Mouse (Mus musculus) adrenal gland, adult (tissue): ENCODE measurements at regions not wholly inside any gene's neighbourhood (a gene's known extent, or its start where the extent isn't known, plus 50 kb on each side); places are given as distances from the start of the nearest gene placed in this dataset.
"Not testable (repeated sequence)": the region's sequence is repeated elsewhere in the genome, so short reads cannot be mapped to it uniquely, and the experiment has no call there.

Source experiments
- DNase-seq, 2 experiments: peaks; one replicate each; pipeline ENCODE4 v3.0.0; 2022 to 2023; ENCODE audit warnings: low spot score in 1 of 2; ENCODE audit not compliant: inconsistent age in 2 of 2

DNA sequence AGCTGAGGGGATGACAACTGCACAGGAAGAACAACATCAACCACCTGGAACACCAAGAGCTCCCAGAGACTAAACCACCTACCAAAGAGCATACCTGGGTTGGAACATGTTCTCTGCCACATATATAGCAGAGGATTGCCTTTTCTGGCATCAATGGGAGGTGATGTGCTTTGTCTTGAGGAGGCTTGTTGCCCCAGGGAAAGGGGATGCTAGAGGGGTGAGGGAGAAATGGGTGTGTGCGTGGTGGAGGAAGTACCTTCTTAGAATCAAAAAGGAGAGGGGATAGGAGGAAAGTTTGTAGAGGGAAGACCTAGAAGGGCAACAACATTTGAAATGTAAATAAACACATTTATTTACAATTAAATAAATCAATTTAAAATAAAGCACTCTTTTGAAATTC lies 358.5 kb upstream of the Pfkp start:
- no peak for DNase-seq

DNA sequence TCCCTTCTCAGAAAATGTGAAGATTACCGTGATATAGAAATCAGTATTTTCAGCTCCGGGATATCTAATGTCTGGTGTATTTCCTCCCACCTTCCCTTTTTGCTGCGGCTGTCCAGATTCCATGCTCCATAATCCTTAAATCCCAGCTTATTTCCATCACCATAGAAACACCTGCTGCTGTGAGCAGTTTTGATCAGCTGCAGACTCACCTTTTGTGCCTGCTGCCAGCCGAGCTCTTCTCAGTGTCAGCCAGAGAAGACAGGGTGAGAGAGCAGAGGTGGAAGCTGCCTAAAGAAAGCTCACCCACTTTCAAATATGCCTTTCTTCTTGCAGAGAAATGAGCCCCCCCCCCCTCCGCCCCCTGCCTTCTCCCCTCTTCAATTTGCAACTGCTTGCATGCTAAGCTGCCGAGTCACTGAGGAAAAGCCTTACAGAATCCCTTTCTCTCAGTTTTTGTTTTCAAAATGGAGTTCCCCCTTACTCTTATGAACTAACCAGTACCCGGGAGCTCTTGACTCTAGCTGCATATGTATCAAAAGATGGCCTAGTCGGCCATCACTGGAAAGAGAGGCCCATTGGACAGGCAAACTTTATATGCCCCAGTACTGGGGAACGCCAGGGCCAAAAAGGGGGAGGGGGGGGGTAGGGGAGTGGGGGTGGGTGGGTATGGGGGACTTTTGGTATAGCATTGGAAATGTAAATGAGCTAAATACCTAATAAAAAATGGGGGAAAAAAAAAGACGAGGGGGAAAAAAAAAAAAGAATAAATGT lies 350.1 kb upstream of the Pfkp start:
- not testable (repeated sequence) for DNase-seq

DNA sequence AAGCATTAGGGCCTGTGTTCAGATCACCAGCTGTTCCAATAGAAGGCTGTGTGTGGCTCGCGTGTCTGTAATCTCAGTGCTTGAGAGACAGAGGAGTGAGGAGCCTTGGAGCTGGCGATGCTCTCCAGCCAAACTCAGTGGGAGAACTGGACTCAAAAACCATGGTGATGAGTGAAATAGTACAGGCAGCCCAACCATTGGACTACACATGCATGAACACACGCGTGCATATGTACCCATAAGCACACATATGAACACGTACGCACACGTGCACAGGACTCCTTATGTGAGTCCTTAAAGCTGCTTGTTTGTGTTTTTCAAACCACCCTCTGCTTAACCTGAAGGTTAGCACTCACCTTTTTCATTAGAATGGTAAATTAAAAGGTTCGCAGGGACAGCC lies 349.5 kb upstream of the Pfkp start:
- no peak for DNase-seq

DNA sequence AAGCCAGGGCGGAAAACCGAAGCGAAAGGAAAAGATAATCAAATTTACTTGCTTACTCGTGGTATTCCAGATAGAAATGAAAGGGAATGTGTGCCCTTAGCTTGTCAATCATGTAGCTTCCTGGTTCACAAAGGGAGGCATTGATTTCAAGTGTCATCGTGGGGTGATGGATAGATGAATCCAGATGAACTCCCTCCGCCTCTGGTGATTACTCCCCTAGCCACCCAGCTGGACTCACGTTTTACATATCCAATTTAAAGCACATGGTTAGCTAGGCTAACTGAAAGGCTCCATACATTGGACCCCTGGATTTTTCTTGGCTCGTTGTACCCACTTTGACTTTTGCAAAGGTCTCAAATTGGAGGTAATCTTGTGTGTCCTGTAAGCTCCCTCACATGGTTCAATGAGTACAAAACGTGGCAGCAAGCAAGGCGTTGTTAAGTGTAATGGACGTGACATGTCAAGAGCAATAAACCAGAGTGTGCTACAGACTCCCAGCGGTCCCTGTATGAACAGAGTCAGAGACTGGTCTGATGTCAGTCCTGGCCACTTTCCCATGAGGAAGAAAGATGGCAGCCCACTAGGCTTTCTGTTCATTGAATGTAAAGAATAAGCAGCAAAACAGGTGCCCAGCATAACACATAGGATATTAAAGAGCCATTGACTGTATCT lies 343.9 kb upstream of the Pfkp start:
- DNase-seq = no peak

DNA sequence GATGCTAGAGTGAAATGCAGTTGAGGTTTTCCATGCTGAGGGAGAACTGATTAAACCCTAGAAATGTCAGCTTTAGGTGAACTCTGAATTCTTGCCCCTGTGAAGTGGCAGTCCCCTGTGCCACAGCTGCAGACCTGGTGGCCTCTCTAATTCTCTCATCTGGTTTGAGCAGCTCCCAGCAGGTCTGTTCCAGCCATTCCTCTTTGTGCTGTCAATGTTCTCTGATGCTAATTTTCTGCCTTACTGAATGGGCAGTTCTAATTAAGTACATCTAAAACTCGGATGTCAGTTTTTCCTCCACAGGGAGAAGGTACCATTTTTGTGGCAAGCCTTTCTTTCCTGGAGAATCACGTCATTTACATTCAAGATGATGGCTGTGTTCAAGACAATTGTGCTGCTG lies 343.1 kb upstream of the Pfkp start:
- DNase-seq = no peak

DNA sequence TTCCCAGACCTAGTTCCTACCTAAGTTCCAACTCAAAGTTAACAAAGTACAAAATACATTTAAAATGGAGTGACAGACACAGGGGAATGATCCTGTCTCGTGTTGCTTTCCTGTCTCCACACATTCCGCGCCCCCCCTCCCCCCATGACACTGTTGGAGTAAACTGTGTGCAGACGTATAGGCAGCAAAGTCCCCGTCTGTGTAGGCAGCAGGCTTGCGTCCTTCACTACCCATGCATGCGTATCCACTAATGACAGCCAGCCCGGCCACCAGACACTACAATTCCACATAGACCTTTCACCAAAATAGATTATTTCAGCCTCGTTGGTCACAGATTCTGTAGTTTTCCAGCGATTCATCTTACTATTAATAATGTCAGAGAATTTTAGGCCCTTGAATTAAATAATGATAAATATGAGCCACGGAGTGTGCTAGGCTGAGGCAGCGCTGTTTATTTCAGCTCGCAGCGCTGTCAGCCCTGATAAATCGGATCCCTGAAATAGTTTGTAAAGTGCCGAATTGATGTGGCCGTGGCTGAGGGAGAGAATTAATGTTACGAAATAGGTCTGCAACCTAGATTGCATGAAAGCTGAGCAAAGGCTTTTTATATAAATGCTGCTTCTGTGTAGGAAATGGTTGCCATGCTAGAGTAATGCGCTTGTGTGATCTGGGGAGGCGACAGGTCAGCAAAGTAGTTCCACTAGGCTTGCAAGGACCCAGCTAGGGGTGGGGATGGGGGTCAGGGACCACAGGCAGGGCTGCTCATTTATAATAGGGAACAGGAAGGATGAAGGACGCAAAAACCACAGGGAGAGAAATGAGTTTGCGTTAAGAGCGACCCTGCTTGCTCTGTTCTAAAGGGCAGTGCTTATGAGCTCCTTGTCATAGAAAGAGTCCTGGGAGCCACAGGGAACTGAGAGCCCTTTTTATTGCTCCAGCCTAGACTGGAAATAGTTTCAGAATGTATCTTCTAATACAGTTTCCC lies 336.7 kb upstream of the Pfkp start:
- DNase-seq = peak in 1 of 2 experiments; percentile 44

DNA sequence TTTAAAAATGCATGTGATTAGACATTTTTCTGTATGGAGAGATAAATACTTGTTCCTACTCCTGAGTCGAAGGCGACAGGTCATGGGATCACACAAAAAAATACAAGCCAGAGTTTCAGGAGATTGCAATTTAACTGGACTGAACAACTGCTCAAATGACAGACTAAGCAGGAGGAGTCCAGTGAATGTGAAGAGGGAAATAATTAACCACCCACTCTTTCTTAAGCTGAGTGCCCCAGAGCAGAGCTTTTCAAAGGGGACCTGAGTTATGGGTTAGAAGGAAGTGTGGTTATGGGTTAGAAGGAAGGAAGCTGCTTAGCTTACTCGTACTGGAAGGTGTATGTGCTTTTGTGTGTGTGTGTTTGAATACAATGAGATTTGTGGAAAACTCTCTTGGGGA lies 307.1 kb upstream of the Pfkp start:
- no peak for DNase-seq

DNA sequence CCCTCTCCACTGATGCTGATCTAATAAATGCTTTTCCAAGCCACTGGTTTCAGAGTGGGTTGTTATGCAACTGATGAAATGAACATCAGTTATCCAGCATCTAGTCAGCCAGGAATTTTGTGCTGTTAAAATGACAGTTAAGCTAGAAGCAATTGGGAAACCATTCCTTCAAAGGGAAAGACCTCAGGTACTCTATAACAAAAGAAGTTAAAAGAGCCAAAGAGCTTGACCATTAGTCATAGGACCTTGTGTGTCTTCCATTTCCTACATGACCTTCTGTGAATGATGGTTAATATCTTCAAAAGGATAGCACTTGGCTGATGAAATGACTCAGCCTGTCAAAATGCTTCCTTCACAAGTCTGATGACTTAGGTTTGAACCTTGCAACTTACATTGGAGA lies 275.6 kb upstream of the Pfkp start:
- DNase-seq = peak in 1 of 2 experiments; percentile 58

DNA sequence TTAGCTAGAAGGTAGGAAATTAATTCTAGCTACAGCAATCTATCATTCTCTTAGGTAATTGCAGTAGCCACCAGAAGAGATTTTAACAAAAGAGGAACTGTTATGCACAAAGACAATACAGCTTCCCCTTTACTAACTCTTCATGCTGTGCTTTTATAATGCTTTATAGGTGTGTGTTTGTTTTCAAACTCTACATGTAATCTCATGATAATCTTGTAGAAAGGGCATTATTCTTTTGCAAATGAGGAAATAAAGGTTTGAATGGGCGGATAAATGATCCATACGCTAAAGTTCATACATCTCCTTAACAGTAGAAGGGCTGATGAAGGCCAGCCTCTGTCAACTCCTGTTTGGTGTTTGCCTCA lies 273.8 kb upstream of the Pfkp start:
- DNase-seq = no peak

DNA sequence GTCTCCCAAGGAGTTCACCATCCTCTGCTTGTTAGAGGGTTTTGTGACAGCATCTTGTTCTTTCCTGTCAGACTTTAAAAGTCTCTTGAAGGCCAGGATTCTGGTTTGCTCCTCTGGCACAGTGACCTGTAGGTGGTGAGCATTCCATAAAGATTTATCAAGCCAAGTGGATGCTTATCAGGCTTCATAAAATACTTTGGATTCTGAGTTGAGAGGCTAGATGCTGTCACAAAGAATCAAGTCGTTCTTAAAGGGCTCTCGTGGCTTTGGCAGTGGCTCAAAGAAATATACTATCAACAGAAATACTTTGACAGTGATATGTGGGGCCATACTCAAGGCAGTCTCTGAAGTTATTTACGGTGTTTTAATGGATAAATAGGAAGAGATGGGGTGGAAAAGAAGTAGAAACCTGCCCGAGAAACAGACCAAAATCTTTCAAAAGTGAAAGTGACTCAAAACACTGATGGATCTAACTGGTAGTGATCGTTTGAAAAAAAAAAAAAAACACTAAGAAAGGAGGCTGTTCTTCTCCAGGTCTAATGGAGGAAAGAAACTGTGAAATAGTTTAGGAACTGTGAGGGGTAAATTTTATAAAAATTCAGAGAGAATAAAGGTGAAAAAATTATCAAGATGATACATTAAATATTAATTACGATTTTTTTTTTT lies 273.2 kb upstream of the Pfkp start:
- DNase-seq = peak; percentile 15 to 65

DNA sequence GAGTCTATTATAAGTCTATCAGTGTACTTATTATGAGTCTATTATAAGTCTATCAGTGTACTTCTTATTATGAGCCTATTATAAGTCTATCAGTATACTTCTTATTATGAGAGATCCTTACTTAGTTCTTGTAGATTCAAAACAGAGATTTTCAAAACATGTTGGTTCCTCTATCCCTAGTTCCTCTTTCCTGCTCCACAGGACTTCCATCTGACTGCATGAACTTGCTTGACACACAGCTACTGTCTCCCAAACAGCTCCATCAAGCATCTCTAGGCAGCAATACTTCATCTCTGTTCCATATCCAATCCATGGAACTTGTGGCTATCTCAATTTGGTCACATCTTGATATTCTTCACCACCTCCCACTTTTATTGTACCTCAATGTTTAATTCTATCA lies 257.4 kb upstream of the Pfkp start:
- DNase-seq = no peak

DNA sequence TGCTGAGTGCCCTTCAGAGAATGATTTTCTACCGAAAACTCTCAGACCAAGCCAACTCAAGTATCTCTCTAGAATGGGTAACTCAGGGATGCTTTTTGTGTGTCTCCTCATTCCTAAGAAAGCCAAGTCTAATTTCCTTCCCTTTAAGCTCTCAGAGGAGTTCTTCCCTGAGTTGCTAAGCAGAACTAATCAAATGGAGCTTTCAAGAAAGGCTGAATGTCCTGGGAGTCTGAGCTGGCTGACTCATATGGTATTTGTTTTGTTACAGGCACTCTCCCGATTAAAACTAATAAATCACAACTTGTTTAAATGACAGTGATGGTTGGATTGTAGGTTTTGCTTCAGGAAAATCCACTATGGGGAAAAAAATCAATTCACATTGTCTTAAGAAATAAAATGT lies 253.1 kb upstream of the Pfkp start:
- DNase-seq = peak in 1 of 2 experiments; percentile 77

DNA sequence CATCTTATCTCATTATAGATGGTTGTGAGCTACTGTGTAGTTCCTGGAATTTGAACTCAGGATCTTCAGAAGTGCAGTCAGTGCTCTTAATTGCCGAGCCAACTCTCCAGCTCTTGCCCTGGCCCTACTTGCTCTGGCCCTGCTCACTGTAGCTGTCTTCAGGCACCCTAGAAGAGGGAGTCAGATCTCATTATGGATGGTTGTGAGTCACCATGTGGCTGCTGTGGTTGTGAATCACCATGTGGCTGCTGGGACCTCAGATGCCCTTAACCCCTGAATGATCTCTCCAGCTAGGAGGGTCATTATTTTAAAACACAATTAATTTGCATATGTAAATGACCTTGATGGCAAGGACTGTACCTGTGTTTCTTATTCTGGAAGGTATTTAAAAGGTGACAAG lies 249.1 kb upstream of the Pfkp start:
- DNase-seq = peak; percentile 60 to 83

DNA sequence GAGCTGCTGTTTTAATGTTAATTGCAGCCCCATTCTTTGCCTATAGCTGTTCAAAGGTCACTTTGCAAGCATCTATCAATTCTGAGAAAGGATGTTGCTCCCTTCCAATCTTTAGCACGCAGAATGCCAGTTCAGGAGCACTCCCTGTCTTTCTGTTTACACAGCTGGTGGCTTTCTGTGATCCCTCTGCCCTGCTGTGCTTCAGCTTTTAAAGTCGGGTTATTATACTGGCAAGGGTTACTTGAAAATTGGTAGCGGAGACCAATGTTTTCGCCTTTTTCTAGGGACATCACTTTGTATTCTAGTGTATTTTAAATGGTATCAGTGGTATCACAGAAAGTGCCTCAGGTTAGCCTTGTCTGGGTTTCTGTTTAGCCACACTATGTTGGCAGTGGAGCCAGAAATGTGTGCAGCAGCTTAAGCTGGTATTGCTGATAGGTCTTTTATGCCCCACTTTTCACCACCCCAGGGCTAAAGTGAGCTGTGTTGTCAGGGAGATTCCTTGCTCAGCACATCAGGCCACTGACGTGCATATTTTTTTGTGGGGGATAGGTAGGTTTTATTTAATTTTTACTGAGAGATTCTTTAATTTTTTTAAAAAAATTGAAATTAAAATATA lies 243.0 kb upstream of the Pfkp start:
- no peak for DNase-seq

DNA sequence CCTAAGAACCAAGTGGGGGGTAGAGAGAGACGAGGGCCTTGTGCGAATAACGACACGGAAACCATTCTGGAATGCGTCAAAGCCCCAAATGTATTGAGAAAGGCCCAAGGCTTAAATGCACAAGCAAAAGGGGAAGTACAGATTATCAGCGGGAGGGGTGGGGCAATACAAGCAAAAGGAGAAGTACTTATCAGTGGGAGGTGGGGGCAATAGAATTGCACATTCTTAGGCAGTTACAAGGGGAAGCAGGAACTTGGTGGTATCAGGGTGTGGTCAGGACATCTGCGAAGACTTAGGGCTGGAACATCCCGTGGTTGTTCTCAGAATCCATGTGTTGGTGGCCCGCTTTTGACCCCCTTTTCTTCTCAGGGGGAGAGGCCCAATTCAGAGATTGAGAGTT lies 240.9 kb upstream of the Pfkp start:
- not testable (repeated sequence) for DNase-seq

DNA sequence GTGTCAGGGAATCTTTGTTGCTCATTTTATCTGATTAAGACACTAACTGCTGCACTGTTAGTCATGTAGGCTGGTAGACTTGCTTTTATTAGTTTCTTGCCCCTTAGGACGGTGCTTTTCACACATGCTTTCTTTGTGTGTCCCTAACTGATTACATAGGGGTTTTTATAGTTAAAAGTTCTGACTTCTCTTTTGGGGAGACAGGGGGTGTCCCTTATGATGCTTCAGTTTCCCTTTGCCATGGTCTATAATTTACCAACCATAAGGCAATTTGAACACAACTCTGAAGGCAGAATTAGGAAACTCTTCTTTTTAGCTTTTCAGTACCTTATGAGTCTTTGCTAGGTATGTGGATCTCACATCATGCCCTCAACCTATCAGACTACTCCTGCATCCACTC lies 239.8 kb upstream of the Pfkp start:
- DNase-seq = no peak

DNA sequence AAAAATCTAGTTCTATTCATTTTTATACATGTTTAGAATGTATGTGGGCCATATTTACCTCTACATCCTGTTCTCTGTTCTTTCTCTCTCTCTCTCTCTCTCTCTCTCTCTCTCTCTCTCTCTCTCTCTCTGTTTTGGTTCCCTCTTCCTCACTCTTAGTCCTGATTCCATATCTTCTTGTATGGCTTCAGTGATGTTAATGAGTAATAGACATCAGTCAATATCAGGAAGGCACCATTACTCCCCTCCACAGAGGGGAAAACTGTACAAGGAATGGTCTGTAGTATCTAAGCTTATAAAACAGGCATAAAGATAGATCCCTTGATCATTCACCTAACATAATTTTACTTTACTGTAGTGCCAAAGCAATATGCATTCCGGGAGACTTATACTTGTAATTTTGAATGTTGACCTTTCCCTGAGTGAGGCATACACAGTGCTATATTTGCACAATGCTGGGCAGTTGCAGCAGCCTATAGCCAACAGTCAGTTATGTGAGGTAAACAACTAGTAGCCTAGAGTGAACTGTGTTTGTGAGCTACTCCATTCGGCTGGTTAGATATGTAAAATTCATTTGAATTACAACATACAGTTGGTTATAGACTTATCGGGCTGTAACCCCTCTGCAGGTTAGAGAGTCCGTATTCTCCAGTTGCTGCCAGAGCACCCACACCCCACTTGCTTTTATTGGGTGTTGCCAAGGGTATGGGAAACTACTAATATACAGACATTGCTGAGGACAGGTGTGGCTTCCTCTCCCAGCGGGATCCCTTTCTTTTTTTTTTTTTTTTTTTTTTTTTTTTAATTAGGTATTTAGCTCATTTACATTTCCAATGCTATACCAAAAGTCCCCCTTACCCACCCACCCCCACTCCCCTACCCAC lies 228.7 kb upstream of the Pfkp start:
- no peak for DNase-seq

DNA sequence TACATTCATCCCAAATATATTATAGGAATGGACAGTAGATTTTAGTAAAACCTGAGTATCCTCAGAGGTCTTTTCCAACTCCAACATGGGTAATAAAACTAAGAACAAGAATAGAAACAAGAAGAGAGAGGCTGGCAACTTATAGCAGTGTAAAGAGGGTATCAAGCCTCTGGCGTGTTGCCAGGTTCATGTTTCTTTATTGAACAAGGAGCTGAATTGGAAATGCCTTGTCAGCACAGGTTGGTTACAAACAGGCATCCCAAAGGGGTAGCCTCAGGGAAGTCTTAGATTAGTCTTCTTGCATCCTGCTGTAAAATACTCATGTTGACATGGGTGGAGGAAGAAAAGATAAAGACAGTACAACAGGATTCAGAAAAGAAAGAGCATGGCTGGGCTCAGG lies 213.6 kb upstream of the Pfkp start:
- DNase-seq = no peak

DNA sequence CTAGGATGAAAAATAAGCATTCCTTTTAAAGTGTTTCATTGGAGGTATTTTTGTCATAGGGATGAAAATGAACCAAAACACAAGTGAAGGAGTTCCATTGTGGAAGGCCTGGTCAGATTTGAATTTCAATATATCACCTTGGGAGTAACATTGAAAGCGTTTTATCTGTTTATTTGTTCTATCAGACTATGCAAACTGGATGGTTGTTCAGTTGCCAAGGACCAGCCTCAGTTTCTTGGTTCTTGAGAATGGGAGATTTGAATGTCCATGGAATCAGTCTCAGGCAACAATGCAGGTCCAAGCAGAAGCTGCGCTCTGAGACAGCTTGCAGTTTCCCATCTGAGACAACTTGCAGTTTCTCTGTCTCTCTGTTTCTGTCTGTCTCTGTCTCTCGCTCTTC lies 211.0 kb upstream of the Pfkp start:
- DNase-seq = no peak
